Mouse (Mus musculus): Measurements from ENCODE around the gene Rer1. TPM values are rescaled to one million over a fixed set of nuclear protein-coding genes. Genes with fewer than 3 reads are reported as not detected.
A peak's percentile ranks its signal among the peaks of the same experiment; 100 is the strongest.

Gene Rer1
- polyA plus RNA-seq, 1 experiment = 82.5 TPM

GRCm38 (mm10) chr4:155050116-155050515 lies 36.1 kb downstream of the Rer1 start:
- Histone ChIP-seq H3K27me3 (ENCODE audit: control insufficient read depth, insufficient read depth, low read length, poor library complexity, severe bottlenecking) (no peaks in the 10 kb centered on the region), H3K4me3 (ENCODE audit: low read depth, low read length) (no peak overlapping the region), H3K9ac (ENCODE audit: low read depth, poor library complexity, severe bottlenecking) (no peak overlapping the region), H3K27ac (ENCODE audit: insufficient read depth, low read length) (no peak overlapping the region), H3K36me3 (ENCODE audit: control insufficient read depth, insufficient read depth, low read length, poor library complexity, severe bottlenecking) (no peaks in the 10 kb centered on the region), H3K9me3 (replicated peaks; ENCODE audit: control insufficient read depth, insufficient read depth, low read length, poor library complexity, severe bottlenecking) (no peaks in the 10 kb centered on the region), H3K4me1 (ENCODE audit: control insufficient read depth, insufficient read depth, low read length) (peaks cover 1% of the 10 kb centered on the region)
- TF ChIP-seq POLR2A (IDR thresholded peaks at IDR 0.05; ENCODE audit: insufficient read depth, low read length) (no peak), CTCF (IDR thresholded peaks at IDR 0.05; ENCODE audit: low read depth, low read length) (no peak), EP300 (IDR thresholded peaks at IDR 0.05; ENCODE audit: insufficient read depth, low read depth, low read length) (no peak)

GRCm38 (mm10) chr4:155046636-155047035 lies 39.5 kb downstream of the Rer1 start:
- Histone ChIP-seq H3K27me3 (ENCODE audit: control insufficient read depth, insufficient read depth, low read length, poor library complexity, severe bottlenecking) (peaks cover 3% of the 10 kb centered on the region; the same call in 1 of the 2 replicates), H3K36me3 (ENCODE audit: control insufficient read depth, insufficient read depth, low read length, poor library complexity, severe bottlenecking) (no peaks in the 10 kb centered on the region), H3K4me3 (ENCODE audit: low read depth, low read length) (no peak overlapping the region)

GRCm38 (mm10) chr4:155043289-155043625 lies 42.9 kb downstream of the Rer1 start:
- no peaks in the 10 kb centered on the region for H3K4me1 ChIP-seq (ENCODE audit: control insufficient read depth, insufficient read depth, low read length)
- H3K9ac ChIP-seq (ENCODE audit: low read depth, poor library complexity, severe bottlenecking) = no peak overlapping the region
- H3K36me3 ChIP-seq (ENCODE audit: control insufficient read depth, insufficient read depth, low read length, poor library complexity, severe bottlenecking) = no peaks in the 10 kb centered on the region
- H3K9me3 ChIP-seq (replicated peaks; ENCODE audit: control insufficient read depth, insufficient read depth, low read length, poor library complexity, severe bottlenecking) = no peaks in the 10 kb centered on the region
- TF ChIP-seq CTCF (IDR thresholded peaks at IDR 0.05; ENCODE audit: low read depth, low read length) = no peak
- no peak for TF ChIP-seq EP300 (IDR thresholded peaks at IDR 0.05; ENCODE audit: insufficient read depth, low read depth, low read length)
- TF ChIP-seq POLR2A (IDR thresholded peaks at IDR 0.05; ENCODE audit: insufficient read depth, low read length) = no peak
- H3K4me3 ChIP-seq (ENCODE audit: low read depth, low read length) = peak overlapping the region; percentile 54; the same call in 1 of the 2 replicates
- H3K27ac ChIP-seq (ENCODE audit: insufficient read depth, low read length) = no peak overlapping the region
- peaks cover 3% of the 10 kb centered on the region; the same call in 1 of the 2 replicates for H3K27me3 ChIP-seq (ENCODE audit: control insufficient read depth, insufficient read depth, low read length, poor library complexity, severe bottlenecking)

More at GRCm38 (mm10) chr4:155046636-155047035, 39.5 kb downstream of the Rer1 start:
- no peaks in the 10 kb centered on the region for H3K4me1 ChIP-seq (ENCODE audit: control insufficient read depth, insufficient read depth, low read length)
- no peak overlapping the region for H3K9ac ChIP-seq (ENCODE audit: low read depth, poor library complexity, severe bottlenecking)
- TF ChIP-seq EP300 (IDR thresholded peaks at IDR 0.05; ENCODE audit: insufficient read depth, low read depth, low read length) (no peak), CTCF (IDR thresholded peaks at IDR 0.05; ENCODE audit: low read depth, low read length) (no peak), POLR2A (IDR thresholded peaks at IDR 0.05; ENCODE audit: insufficient read depth, low read length) (no peak)
- H3K9me3 ChIP-seq (replicated peaks; ENCODE audit: control insufficient read depth, insufficient read depth, low read length, poor library complexity, severe bottlenecking) = no peaks in the 10 kb centered on the region
- no peak overlapping the region for H3K27ac ChIP-seq (ENCODE audit: insufficient read depth, low read length)

GRCm38 (mm10) chr4:155042606-155043288 lies 43.4 kb downstream of the Rer1 start:
- Histone ChIP-seq H3K27ac (ENCODE audit: insufficient read depth, low read length) (no peak overlapping the region), H3K4me1 (ENCODE audit: control insufficient read depth, insufficient read depth, low read length) (no peaks in the 10 kb centered on the region), H3K4me3 (ENCODE audit: low read depth, low read length) (peak overlapping the region; percentile 54), H3K9me3 (replicated peaks; ENCODE audit: control insufficient read depth, insufficient read depth, low read length, poor library complexity, severe bottlenecking) (no peaks in the 10 kb centered on the region), H3K9ac (ENCODE audit: low read depth, poor library complexity, severe bottlenecking) (no peak overlapping the region), H3K36me3 (ENCODE audit: control insufficient read depth, insufficient read depth, low read length, poor library complexity, severe bottlenecking) (no peaks in the 10 kb centered on the region), H3K27me3 (ENCODE audit: control insufficient read depth, insufficient read depth, low read length, poor library complexity, severe bottlenecking) (peaks cover 3% of the 10 kb centered on the region; the same call in 1 of the 2 replicates)
- no peak for TF ChIP-seq POLR2A (IDR thresholded peaks at IDR 0.05; ENCODE audit: insufficient read depth, low read length)

GRCm38 (mm10) chr4:155040696-155041095 lies 45.5 kb downstream of the Rer1 start:
- H3K9ac ChIP-seq (ENCODE audit: low read depth, poor library complexity, severe bottlenecking) = no peak overlapping the region
- no peak for TF ChIP-seq EP300 (IDR thresholded peaks at IDR 0.05; ENCODE audit: insufficient read depth, low read depth, low read length)
- TF ChIP-seq CTCF (IDR thresholded peaks at IDR 0.05; ENCODE audit: low read depth, low read length) = no peak
- no peak for TF ChIP-seq POLR2A (IDR thresholded peaks at IDR 0.05; ENCODE audit: insufficient read depth, low read length)
- H3K36me3 ChIP-seq (ENCODE audit: control insufficient read depth, insufficient read depth, low read length, poor library complexity, severe bottlenecking) = no peaks in the 10 kb centered on the region
- H3K9me3 ChIP-seq (replicated peaks; ENCODE audit: control insufficient read depth, insufficient read depth, low read length, poor library complexity, severe bottlenecking) = no peaks in the 10 kb centered on the region
- no peak overlapping the region for H3K4me3 ChIP-seq (ENCODE audit: low read depth, low read length)
- no peak overlapping the region for H3K27ac ChIP-seq (ENCODE audit: insufficient read depth, low read length)
- no peaks in the 10 kb centered on the region for H3K4me1 ChIP-seq (ENCODE audit: control insufficient read depth, insufficient read depth, low read length)
- H3K27me3 ChIP-seq (ENCODE audit: control insufficient read depth, insufficient read depth, low read length, poor library complexity, severe bottlenecking) = peaks cover 3% of the 10 kb centered on the region; the same call in 1 of the 2 replicates

GRCm38 (mm10) chr4:155040197-155040596 lies 46.0 kb downstream of the Rer1 start:
- H3K9ac ChIP-seq (ENCODE audit: low read depth, poor library complexity, severe bottlenecking) = no peak overlapping the region
- H3K4me1 ChIP-seq (ENCODE audit: control insufficient read depth, insufficient read depth, low read length) = no peaks in the 10 kb centered on the region
- H3K27me3 ChIP-seq (ENCODE audit: control insufficient read depth, insufficient read depth, low read length, poor library complexity, severe bottlenecking) = peaks cover 3% of the 10 kb centered on the region; the same call in 1 of the 2 replicates
- TF ChIP-seq POLR2A (IDR thresholded peaks at IDR 0.05; ENCODE audit: insufficient read depth, low read length) = no peak
- TF ChIP-seq EP300 (IDR thresholded peaks at IDR 0.05; ENCODE audit: insufficient read depth, low read depth, low read length) = no peak
- no peak for TF ChIP-seq CTCF (IDR thresholded peaks at IDR 0.05; ENCODE audit: low read depth, low read length)
- no peaks in the 10 kb centered on the region for H3K9me3 ChIP-seq (replicated peaks; ENCODE audit: control insufficient read depth, insufficient read depth, low read length, poor library complexity, severe bottlenecking)
- H3K36me3 ChIP-seq (ENCODE audit: control insufficient read depth, insufficient read depth, low read length, poor library complexity, severe bottlenecking) = no peaks in the 10 kb centered on the region
- H3K27ac ChIP-seq (ENCODE audit: insufficient read depth, low read length) = no peak overlapping the region
- H3K4me3 ChIP-seq (ENCODE audit: low read depth, low read length) = no peak overlapping the region
